Mouse (Mus musculus): Measurements from ENCODE around the gene Podxl2. TPM values are rescaled to one million over a fixed set of nuclear protein-coding genes. Genes with fewer than 3 reads are reported as not detected.

The Podxl2 gene
- polyA plus RNA-seq, 1 experiment from 2014 or later, result 525 TPM

DNA sequence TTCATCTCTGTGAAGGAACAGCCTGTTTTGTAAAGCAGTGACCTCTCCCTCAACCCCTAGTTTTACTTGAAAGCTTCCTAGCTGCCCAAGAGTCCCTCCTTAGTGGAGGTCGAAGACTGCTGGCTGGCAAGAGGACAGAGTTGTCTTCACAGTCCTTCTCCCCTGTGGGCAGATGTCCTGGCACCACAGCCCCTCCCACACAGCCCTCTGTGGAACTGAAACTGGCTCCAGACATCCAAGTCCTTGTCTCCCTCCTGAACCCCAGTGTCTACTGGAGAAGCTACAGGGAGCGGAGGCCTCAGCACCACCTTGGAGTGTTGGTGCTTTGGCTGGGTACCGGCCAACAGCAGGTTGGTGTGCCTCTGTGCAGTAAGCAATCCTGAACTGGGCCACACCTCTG lies 59.4 kb downstream of the Podxl2 start:
- ATAC-seq (ENCODE audit: low FRiP score), result no peak
- 76% methylated on average over 3 of the region's 3 CpGs for WGBS
- no peaks in the 10 kb centered on the region for H3K27me3 ChIP-seq (ENCODE audit: control insufficient read depth, insufficient read depth, low read length)
- H3K36me3 ChIP-seq (replicated peaks; ENCODE audit: control insufficient read depth, insufficient read depth), result no peaks in the 10 kb centered on the region
- H3K9me3 ChIP-seq (ENCODE audit: control insufficient read depth, low read length), result no peaks in the 10 kb centered on the region
- no peak overlapping the region for H3K4me3 ChIP-seq (replicated peaks; ENCODE audit: low read length)
- 0 out of 2 replicates have a peak, but pooled peaks cover 6% of the 10 kb centered on the region for H3K4me1 ChIP-seq (replicated peaks; ENCODE audit: control insufficient read depth, insufficient read depth, low read length)
- no peak overlapping the region for H3K4me2 ChIP-seq (replicated peaks)
- DNase-seq (ENCODE audit: low spot score), result no peak
- H3K9ac ChIP-seq, result no peak overlapping the region
- no peak overlapping the region for H3K27ac ChIP-seq

DNA sequence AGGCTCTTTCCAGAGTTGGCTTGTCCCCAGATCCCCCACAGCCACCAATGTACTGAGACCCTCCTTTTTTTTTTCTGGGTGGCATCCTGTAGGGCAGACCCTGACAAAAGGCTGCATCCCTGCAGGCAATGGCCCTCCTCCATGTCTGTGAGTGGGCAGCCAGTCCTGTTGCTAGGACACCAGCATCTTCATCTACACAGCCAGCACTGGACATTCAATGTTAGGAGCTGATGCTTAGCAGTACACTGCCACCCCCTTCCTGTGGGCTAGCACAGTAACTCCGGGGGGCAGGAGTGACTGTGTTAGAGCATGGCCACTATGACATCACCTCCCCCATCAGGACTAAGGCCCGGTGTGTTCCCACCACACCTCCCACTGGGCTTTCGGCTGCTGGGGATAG lies 59.8 kb downstream of the Podxl2 start:
- Histone ChIP-seq H3K4me3 (replicated peaks; ENCODE audit: low read length) (no peak overlapping the region), H3K4me2 (replicated peaks) (no peak overlapping the region), H3K9me3 (ENCODE audit: control insufficient read depth, low read length) (no peaks in the 10 kb centered on the region), H3K27me3 (ENCODE audit: control insufficient read depth, insufficient read depth, low read length) (no peaks in the 10 kb centered on the region), H3K4me1 (replicated peaks; ENCODE audit: control insufficient read depth, insufficient read depth, low read length) (0 out of 2 replicates have a peak, but pooled peaks cover 6% of the 10 kb centered on the region), H3K9ac (no peak overlapping the region), H3K36me3 (replicated peaks; ENCODE audit: control insufficient read depth, insufficient read depth) (no peaks in the 10 kb centered on the region), H3K27ac (no peak overlapping the region)
- WGBS, result 28% methylated on average over 3 of the region's 3 CpGs
- ATAC-seq (ENCODE audit: low FRiP score), result peak; percentile 41; the same call in 1 of the 2 replicates
- DNase-seq (ENCODE audit: low spot score), result no peak

DNA sequence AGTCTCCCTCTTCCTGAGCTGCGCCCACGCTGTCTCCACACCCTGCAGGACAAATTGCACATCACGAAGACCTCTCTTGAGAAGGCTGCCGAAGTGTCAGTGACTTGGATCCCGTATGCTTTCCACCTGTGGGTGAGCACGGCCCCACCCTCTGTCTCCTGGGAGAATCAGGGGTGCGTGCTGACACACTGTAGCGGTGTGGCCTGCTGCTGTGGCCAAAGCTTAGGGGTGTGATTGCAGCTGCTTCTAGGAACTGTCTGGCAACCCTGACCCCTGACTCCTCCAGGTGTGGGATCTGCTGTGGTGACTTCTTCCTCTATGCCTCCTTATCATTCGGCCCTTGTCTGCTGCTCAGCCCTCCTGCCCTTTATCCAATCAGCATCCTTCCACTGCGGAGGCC lies 61.0 kb downstream of the Podxl2 start:
- no peak overlapping the region for H3K27ac ChIP-seq
- no peak overlapping the region for H3K9ac ChIP-seq
- no peak for ATAC-seq (ENCODE audit: low FRiP score)
- H3K36me3 ChIP-seq (replicated peaks; ENCODE audit: control insufficient read depth, insufficient read depth), result no peaks in the 10 kb centered on the region
- DNase-seq (ENCODE audit: low spot score), result no peak
- no peaks in the 10 kb centered on the region for H3K9me3 ChIP-seq (ENCODE audit: control insufficient read depth, low read length)
- H3K27me3 ChIP-seq (ENCODE audit: control insufficient read depth, insufficient read depth, low read length), result no peaks in the 10 kb centered on the region
- 90% methylated on average over 10 of the region's 10 CpGs for WGBS
- no peak overlapping the region for H3K4me2 ChIP-seq (replicated peaks)
- H3K4me1 ChIP-seq (replicated peaks; ENCODE audit: control insufficient read depth, insufficient read depth, low read length), result 0 out of 2 replicates have a peak, but pooled peaks cover 8% of the 10 kb centered on the region
- H3K4me3 ChIP-seq (replicated peaks; ENCODE audit: low read length), result no peak overlapping the region

DNA sequence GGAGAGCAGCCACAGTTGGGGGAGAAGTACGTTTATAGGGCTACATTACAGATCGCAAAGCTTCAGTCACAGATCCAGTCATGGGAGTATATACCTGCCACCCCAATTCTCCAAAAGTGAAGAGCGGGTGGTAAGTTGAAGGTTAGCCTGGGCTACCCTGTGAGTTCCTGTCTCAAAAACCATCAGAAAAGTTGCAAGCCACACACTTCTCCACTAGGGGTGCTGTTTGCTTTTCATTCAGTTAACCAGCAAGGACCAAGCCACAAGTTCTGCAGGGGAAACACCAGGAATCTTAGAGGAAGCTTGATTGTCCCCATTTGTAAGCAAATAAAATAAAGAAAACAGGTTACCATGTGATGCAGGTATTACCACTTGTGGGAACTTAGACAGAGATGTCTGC lies 62.0 kb downstream of the Podxl2 start:
- H3K36me3 ChIP-seq (replicated peaks; ENCODE audit: control insufficient read depth, insufficient read depth), result no peaks in the 10 kb centered on the region
- no peak overlapping the region for H3K9ac ChIP-seq
- H3K4me2 ChIP-seq (replicated peaks), result no peak overlapping the region
- 70% methylated on average over 3 of the region's 3 CpGs for WGBS
- no peak overlapping the region for H3K27ac ChIP-seq
- DNase-seq (ENCODE audit: low spot score) (peak; percentile 63), ATAC-seq (ENCODE audit: low FRiP score) (no peak)
- H3K4me3 ChIP-seq (replicated peaks; ENCODE audit: low read length), result no peak overlapping the region
- 0 out of 2 replicates have a peak, but pooled peaks cover 8% of the 10 kb centered on the region for H3K4me1 ChIP-seq (replicated peaks; ENCODE audit: control insufficient read depth, insufficient read depth, low read length)
- H3K9me3 ChIP-seq (ENCODE audit: control insufficient read depth, low read length), result no peaks in the 10 kb centered on the region
- H3K27me3 ChIP-seq (ENCODE audit: control insufficient read depth, insufficient read depth, low read length), result no peaks in the 10 kb centered on the region

DNA sequence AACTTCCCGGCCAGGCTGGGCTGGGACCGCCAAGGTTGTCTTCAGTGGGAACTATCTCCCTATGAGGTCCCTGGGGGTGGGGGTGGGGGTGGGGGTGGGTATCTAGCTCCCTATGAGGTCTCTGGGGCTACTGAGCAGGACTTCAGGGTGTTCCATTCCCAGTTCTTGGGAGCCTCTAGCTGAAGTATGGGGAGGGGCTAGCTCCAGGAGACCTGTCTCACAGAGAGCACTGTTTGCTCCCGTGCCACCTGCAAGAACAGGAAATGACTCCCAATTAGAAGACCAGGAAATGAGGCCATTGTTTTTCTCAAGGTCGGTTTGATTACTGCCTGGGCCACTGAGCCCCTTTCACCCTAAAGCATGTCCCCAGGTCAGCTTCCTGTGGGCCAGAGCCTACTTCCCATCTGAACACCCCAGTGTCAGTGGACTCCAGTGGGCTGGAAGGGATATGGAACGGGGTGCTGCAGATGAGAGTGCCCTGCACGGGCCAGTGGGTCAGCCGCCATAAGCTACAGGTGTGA lies 62.9 kb downstream of the Podxl2 start:
- Histone ChIP-seq H3K36me3 (replicated peaks; ENCODE audit: control insufficient read depth, insufficient read depth) (no peaks in the 10 kb centered on the region), H3K9ac (no peak overlapping the region), H3K9me3 (ENCODE audit: control insufficient read depth, low read length) (no peaks in the 10 kb centered on the region), H3K4me3 (replicated peaks; ENCODE audit: low read length) (no peak overlapping the region), H3K4me2 (replicated peaks) (no peak overlapping the region), H3K4me1 (replicated peaks; ENCODE audit: control insufficient read depth, insufficient read depth, low read length) (0 out of 2 replicates have a peak, but pooled peaks cover 8% of the 10 kb centered on the region), H3K27ac (no peak overlapping the region), H3K27me3 (ENCODE audit: control insufficient read depth, insufficient read depth, low read length) (no peaks in the 10 kb centered on the region)
- WGBS, result 76% methylated on average over 7 of the region's 7 CpGs
- no peak for DNase-seq (ENCODE audit: low spot score)
- ATAC-seq (ENCODE audit: low FRiP score), result no peak

DNA sequence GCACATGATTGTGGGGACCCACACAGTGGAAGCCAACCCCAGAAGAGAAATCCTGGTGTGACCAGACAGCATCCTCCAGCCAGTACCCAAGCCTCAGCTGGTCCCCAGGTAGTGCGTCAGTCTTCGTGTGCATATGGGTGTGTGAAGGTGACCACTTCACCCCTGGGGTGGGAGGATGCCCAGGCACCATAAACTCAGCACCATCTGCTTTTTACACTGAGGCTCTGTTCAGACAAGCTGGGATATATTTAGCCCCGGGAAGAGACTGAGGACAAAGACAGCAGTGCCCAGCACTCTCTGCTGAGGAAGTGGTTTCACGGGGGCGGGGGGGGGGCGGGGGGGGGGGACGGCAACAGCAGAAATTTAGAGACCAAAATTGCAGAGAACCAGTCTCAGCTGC lies 63.4 kb downstream of the Podxl2 start:
- Histone ChIP-seq H3K4me3 (replicated peaks; ENCODE audit: low read length) (no peak overlapping the region), H3K27ac (no peak overlapping the region), H3K4me2 (replicated peaks) (no peak overlapping the region), H3K9ac (no peak overlapping the region), H3K27me3 (ENCODE audit: control insufficient read depth, insufficient read depth, low read length) (no peaks in the 10 kb centered on the region), H3K36me3 (replicated peaks; ENCODE audit: control insufficient read depth, insufficient read depth) (no peaks in the 10 kb centered on the region), H3K4me1 (replicated peaks; ENCODE audit: control insufficient read depth, insufficient read depth, low read length) (0 out of 2 replicates have a peak, but pooled peaks cover 8% of the 10 kb centered on the region), H3K9me3 (ENCODE audit: control insufficient read depth, low read length) (no peaks in the 10 kb centered on the region)
- 59% methylated on average over 7 of the region's 7 CpGs for WGBS
- ATAC-seq (ENCODE audit: low FRiP score), result no peak
- no peak for DNase-seq (ENCODE audit: low spot score)

DNA sequence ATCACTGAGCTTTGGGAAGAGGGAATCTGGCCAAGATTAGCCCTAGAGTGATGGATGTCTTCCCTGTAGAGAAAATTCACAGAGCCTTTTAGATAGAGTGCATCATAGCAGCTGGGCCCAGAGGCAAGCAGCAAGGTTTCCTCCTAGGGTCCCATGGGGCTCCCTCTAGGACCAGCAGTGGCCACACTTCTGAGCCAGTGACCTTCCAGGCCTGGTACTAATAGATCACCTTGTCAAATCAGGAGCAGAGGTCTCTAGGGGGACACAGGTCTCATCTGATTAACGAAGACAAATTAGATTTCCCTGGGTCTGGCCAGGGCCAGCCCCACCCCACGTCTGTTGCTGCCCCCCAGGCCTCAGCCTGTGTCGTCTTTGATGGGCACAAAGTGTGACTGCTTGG lies 64.6 kb downstream of the Podxl2 start:
- H3K27ac ChIP-seq, result no peak overlapping the region
- no peak for ATAC-seq (ENCODE audit: low FRiP score)

DNA sequence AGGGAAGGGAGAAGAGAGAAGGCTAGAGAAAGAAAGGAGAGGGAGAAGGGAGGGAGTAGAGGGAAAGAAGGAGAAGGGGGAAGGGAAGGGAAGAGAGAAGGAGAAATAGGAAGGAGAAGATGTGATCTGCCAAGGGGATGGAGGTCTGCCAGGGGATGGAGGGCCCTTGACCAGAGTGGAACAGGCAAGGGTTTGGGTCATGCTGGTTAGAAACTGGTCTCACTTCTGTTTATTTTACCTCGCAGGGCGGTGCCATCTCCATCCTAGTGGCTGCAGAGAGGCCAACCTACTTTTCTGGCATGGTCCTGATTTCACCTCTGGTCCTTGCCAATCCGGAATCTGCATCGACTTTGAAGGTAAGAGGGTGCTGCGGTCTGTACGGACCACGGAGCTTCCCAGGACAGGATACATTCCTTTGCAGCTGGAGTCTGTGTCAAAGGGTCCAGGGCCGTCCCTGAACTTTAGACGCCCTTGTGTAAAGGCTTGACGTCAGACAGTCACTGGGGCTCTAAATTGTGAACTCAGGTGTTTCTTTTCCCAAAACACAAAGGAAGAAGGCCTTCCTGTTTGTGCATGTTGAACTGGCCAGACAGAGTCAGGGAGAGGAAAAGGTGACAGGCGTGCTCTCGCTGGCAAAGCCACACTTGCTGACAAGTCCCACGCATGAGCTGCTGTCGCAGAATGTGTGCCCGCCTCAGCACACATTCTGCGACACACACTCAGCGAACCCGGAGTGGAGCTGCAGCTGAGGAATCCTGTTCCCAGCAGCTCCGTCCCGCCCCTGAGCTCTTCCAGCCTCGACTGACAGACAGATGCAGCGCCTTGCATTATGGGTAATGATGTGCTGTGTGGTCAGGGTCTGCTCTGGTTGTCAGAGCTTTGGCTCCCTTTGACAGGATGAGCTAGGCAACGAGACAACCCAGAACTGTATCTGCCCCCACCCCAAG lies 65.5 kb downstream of the Podxl2 start:
- Histone ChIP-seq H3K4me2 (replicated peaks) (no peak overlapping the region), H3K4me3 (replicated peaks; ENCODE audit: low read length) (no peak overlapping the region), H3K9ac (no peak overlapping the region), H3K27me3 (ENCODE audit: control insufficient read depth, insufficient read depth, low read length) (no peaks in the 10 kb centered on the region), H3K9me3 (ENCODE audit: control insufficient read depth, low read length) (no peaks in the 10 kb centered on the region), H3K4me1 (replicated peaks; ENCODE audit: control insufficient read depth, insufficient read depth, low read length) (0 out of 2 replicates have a peak, but pooled peaks cover 2% of the 10 kb centered on the region), H3K27ac (no peak overlapping the region), H3K36me3 (replicated peaks; ENCODE audit: control insufficient read depth, insufficient read depth) (no peaks in the 10 kb centered on the region)
- DNase-seq (ENCODE audit: low spot score), result no peak
- peak; percentile 19; the same call in 1 of the 2 replicates for ATAC-seq (ENCODE audit: low FRiP score)
- WGBS, result 65% methylated on average over 23 of the region's 23 CpGs

More for the DNA sequence above, 64.6 kb downstream of the Podxl2 start:
- Histone ChIP-seq H3K4me3 (replicated peaks; ENCODE audit: low read length) (no peak overlapping the region), H3K36me3 (replicated peaks; ENCODE audit: control insufficient read depth, insufficient read depth) (no peaks in the 10 kb centered on the region), H3K27me3 (ENCODE audit: control insufficient read depth, insufficient read depth, low read length) (no peaks in the 10 kb centered on the region), H3K4me2 (replicated peaks) (no peak overlapping the region), H3K4me1 (replicated peaks; ENCODE audit: control insufficient read depth, insufficient read depth, low read length) (0 out of 2 replicates have a peak, but pooled peaks cover 8% of the 10 kb centered on the region), H3K9ac (no peak overlapping the region), H3K9me3 (ENCODE audit: control insufficient read depth, low read length) (no peaks in the 10 kb centered on the region)
- 35% methylated on average over 3 of the region's 3 CpGs for WGBS
- DNase-seq (ENCODE audit: low spot score), result no peak

DNA sequence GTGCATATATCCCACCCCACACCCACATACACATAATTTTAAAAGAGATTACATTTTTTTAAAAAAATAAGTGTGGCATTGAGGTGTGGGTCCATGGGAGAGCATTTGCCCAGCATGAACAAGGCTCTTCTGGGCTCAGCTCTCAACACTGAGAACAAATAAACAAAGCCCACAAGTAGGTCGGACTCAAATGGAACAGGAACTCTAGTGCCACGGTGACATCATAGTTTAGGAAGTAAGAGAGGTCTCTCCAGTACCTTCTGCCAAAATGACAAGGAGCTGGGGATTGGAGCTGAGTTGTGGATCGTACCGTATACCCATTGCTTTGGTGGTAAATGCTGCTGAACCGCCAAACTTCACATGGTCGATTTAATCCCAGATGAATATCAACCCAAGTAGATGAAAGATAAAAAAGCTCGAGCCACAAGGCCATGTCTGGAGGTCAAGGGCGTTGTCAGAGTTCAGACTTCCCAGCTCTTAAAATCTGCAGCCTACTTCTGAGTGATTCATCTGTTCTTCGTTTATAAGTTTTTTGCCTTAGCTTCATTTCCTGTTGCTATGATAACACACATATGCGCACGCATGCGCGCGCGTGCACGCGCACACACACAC lies 69.8 kb downstream of the Podxl2 start:
- Histone ChIP-seq H3K27me3 (ENCODE audit: control insufficient read depth, insufficient read depth, low read length) (no peaks in the 10 kb centered on the region), H3K9me3 (ENCODE audit: control insufficient read depth, low read length) (no peaks in the 10 kb centered on the region), H3K4me1 (replicated peaks; ENCODE audit: control insufficient read depth, insufficient read depth, low read length) (0 out of 2 replicates have a peak, but pooled peaks cover 2% of the 10 kb centered on the region), H3K27ac (no peak overlapping the region), H3K4me2 (replicated peaks) (no peak overlapping the region), H3K9ac (no peak overlapping the region), H3K36me3 (replicated peaks; ENCODE audit: control insufficient read depth, insufficient read depth) (no peaks in the 10 kb centered on the region), H3K4me3 (replicated peaks; ENCODE audit: low read length) (no peak overlapping the region)
- no peak for ATAC-seq (ENCODE audit: low FRiP score)
- DNase-seq (ENCODE audit: low spot score), result no peak
- 93% methylated on average over 17 of the region's 17 CpGs for WGBS

Measured in hindbrain, embryonic 14.5 days (tissue).